Mouse (Mus musculus) mammary gland, adult 2 months (tissue): ENCODE results near the gene Sfxn4. TPM values are rescaled to one million over a fixed set of nuclear protein-coding genes. Genes with fewer than 3 reads are reported as not detected.

Source experiments
- polyA plus RNA-seq: library from polyadenylated mRNA; depleted of rRNA; stranded (reverse); fragments of >200 nt; gene quantifications from 2 replicates; pipeline ENCODE4 v1.2.3, GENCODE M21; 2012; ENCODE audit warnings: low replicate concordance; rRNA removed

Sfxn4 gene
- 1.3 and 3.6 TPM in 2 replicates for polyA plus RNA-seq

GRCm38 (mm10) chr19:60860868-60861700 lies at the start of gene Sfxn4:
Gene Sfxn4 (minus strand): TSS chr19:60861479.

GRCm38 (mm10) chr19:60889714-60890315 lies 28.5 kb upstream of the Sfxn4 start, which contains the start of gene Grk5:
Gene Grk5 (plus strand): TSS chr19:60889749.

GRCm38 (mm10) chr19:60874064-60874694 lies 12.9 kb upstream of the Sfxn4 start, which contains the start of gene Prdx3:
Gene Prdx3 (minus strand): TSS chr19:60874556.

GRCm38 (mm10) chr19:60811098-60812035 lies 49.9 kb downstream of the Sfxn4 start, which contains the start of gene Fam45a:
Gene Fam45a (plus strand): TSS chr19:60811585.

GRCm38 (mm10) chr19:60790551-60791161 lies 70.6 kb downstream of the Sfxn4 start, which contains the start of gene Eif3a:
Gene Eif3a (minus strand): TSS chr19:60790658.

Other genes with a start within 250 kb of the Sfxn4 start
- gene Nanos1, start 105.5 kb downstream of the Sfxn4 start, polyA plus RNA-seq: 0.17 and 1.5 TPM in 2 replicates
- gene Eif3a, start 70.8 kb downstream of the Sfxn4 start, polyA plus RNA-seq: 19.2 and 35.6 TPM in 2 replicates
- 4.6 and 11.8 TPM in 2 replicates for gene Fam45a, start 49.9 kb downstream of the Sfxn4 start, polyA plus RNA-seq
- 185 and 346 TPM in 2 replicates for gene Prdx3, start 13.1 kb upstream of the Sfxn4 start, polyA plus RNA-seq
- gene Grk5, start 28.3 kb upstream of the Sfxn4 start, polyA plus RNA-seq: 2.3 and 5.3 TPM in 2 replicates